In genomic region chr2:163089475-163090123, GRCm38 (mm10) we compare ENCODE assay signal across 11 mouse cellular contexts. TPM values are rescaled to one million over a fixed set of nuclear protein-coding genes. Genes with fewer than 3 reads are reported as not detected.
DNase-seq lines count a peak whose midpoint lies in the region; ATAC-seq and TF ChIP-seq lines count a peak whose summit lies in the region.
"Had no signal": no experiment of that assay in that cellular context is flagged by ENCODE, and none has a peak within 500 bp of the region (broad histone marks: within the 10 kb centered on the region; RNA-seq: fewer than 3 reads in every experiment).

No protein-coding gene starts in this region.

- peak; percentile 67 for TF ChIP-seq POLR2A in ES-Bruce4 (IDR thresholded peaks at IDR 0.05; ENCODE audit: insufficient read depth, low read length)

- WGBS in liver, postnatal 0 days (ENCODE audit: insufficient replicate concordance) = 70% methylated on average over 5 of the region's 5 CpGs

- TF ChIP-seq CTCF in left cerebral cortex, adult 2 months (IDR thresholded peaks at IDR 0.05) = peak; percentile 37
- peak; percentile 75 for TF ChIP-seq CTCF in ES-Bruce4 (IDR thresholded peaks at IDR 0.05; ENCODE audit: low read depth, low read length)
- peak; percentile 66 for TF ChIP-seq CTCF in liver, postnatal 0 days (IDR thresholded peaks at IDR 0.05; ENCODE audit: low read depth)

- H3K9me3 ChIP-seq in ES-Bruce4 (replicated peaks; ENCODE audit: control insufficient read depth, insufficient read depth, low read length, poor library complexity, severe bottlenecking) = no peaks in the 10 kb centered on the region
- no peaks in the 10 kb centered on the region for H3K9me3 ChIP-seq in liver, postnatal 0 days (ENCODE audit: low read length)

- ATAC-seq in liver, postnatal 0 days = 0 out of 2 replicates have a peak, but pooled peaks have one; percentile 23

- no peak for TF ChIP-seq EP300 in ES-Bruce4 (IDR thresholded peaks at IDR 0.05; ENCODE audit: insufficient read depth, low read depth, low read length)
- no peak for TF ChIP-seq EP300 in liver, postnatal 0 days (IDR thresholded peaks at IDR 0.05; ENCODE audit: low read depth)

- DNase-seq in left cerebral cortex, adult 2 months (ENCODE audit: extremely low spot score in 1 of 2, low spot score in 2 of 2) = no peak
- DNase-seq in left cerebral cortex, adult 18-20 months (ENCODE audit: low spot score in 2 of 2) = no peak
- DNase-seq in adrenal gland, adult 8-10 months = peak; percentile 19
- peak; percentile 51 for DNase-seq in liver, postnatal 0 days
- no peak for DNase-seq in cerebellum, postnatal 4 days (ENCODE audit: low spot score in 2 of 2)
- DNase-seq in layer of hippocampus, adult 9-11 months = no peak
- DNase-seq in frontal cortex, postnatal 25 days (ENCODE audit: low spot score in 2 of 2) = no peak
- DNase-seq: cerebellum, adult 9-11 months had no signal

- no peaks in the 10 kb centered on the region for H3K27me3 ChIP-seq in ES-Bruce4 (ENCODE audit: control insufficient read depth, insufficient read depth, low read length, poor library complexity, severe bottlenecking)
- H3K27me3 ChIP-seq in liver, postnatal 0 days (ENCODE audit: insufficient read depth, low read length) = no peaks in the 10 kb centered on the region

- H3K27ac ChIP-seq in left cerebral cortex, adult 2 months = no peak overlapping the region
- peak overlapping the region; percentile 93 for H3K27ac ChIP-seq in ES-Bruce4 (ENCODE audit: insufficient read depth, low read length)
- no peak overlapping the region for H3K27ac ChIP-seq in liver, postnatal 0 days (ENCODE audit: low read depth)

- peak overlapping the region; percentile 86 for H3K9ac ChIP-seq in ES-Bruce4 (ENCODE audit: low read depth, poor library complexity, severe bottlenecking)
- H3K9ac ChIP-seq in liver, postnatal 0 days (replicated peaks) = no peak overlapping the region

- intact Hi-C loops in left cerebral cortex, adult 2 months (cut with DNase I) = no loop called here

- H3K36me3 ChIP-seq in ES-Bruce4 (ENCODE audit: control insufficient read depth, insufficient read depth, low read length, poor library complexity, severe bottlenecking) = peaks cover 15% of the 10 kb centered on the region
- 0 out of 2 replicates have a peak, but pooled peaks cover 2% of the 10 kb centered on the region for H3K36me3 ChIP-seq in liver, postnatal 0 days (replicated peaks; ENCODE audit: insufficient read depth, low read length)

- H3K4me1 ChIP-seq in ES-Bruce4 (ENCODE audit: control insufficient read depth, insufficient read depth, low read length) = no peaks in the 10 kb centered on the region
- H3K4me1 ChIP-seq in liver, postnatal 0 days (ENCODE audit: insufficient read depth) = 0 out of 2 replicates have a peak, but pooled peaks cover under 1% of the 10 kb centered on the region

- H3K4me3 ChIP-seq in left cerebral cortex, adult 2 months = no peak overlapping the region
- peak overlapping the region; percentile 96 for H3K4me3 ChIP-seq in ES-Bruce4 (ENCODE audit: low read depth, low read length)
- H3K4me3 ChIP-seq in liver, postnatal 0 days (ENCODE audit: low read depth, low read length) = no peak overlapping the region

- H3K4me2 ChIP-seq in liver, postnatal 0 days (ENCODE audit: low read depth, low read length) = no peak overlapping the region

RNA-seq across cellular contexts. Expression of gene Gtsf1l, which starts 1.9 kb away (rescaled TPM):
- total RNA-seq in left cerebral cortex, adult 2 months (2021) = not detected
- not detected for total RNA-seq in left cerebral cortex, adult 18-20 months (2021)
- polyA plus RNA-seq in ES-Bruce4 (2011; ENCODE audit: insufficient read depth, insufficient read length, low read depth, missing spikeins) = 34.9 and 36.3 TPM in 2 replicates
- total RNA-seq in adrenal gland, adult 8-10 months (2022) = not detected
- not detected in 2 replicates for polyA plus RNA-seq in liver, postnatal 0 days (2015; fragmentation: Nextera tagmentation; extraction: Ambion mirVana)
- total RNA-seq: gastrocnemius, adult 18-20 months had no signal
- polyA plus RNA-seq: intestine, embryonic 14.5 days had no signal

RNA-seq across cellular contexts. Expression of gene Mybl2, which starts 35.1 kb away (rescaled TPM):
- total RNA-seq in left cerebral cortex, adult 2 months (2021) = 1 to 10 TPM; 1.2 to 2.0 TPM
- 1 to 10 TPM in 1 of 2 experiments, under 1 TPM in 1; 0.59 to 2.2 TPM for total RNA-seq in left cerebral cortex, adult 18-20 months (2021)
- 471 and 519 TPM in 2 replicates for polyA plus RNA-seq in ES-Bruce4 (2011; ENCODE audit: insufficient read depth, insufficient read length, low read depth, missing spikeins)
- 1 to 10 TPM; 1.3 to 5.0 (median 3.2) TPM for total RNA-seq in adrenal gland, adult 8-10 months (2022)
- 23.2 and 24.2 TPM in 2 replicates for polyA plus RNA-seq in liver, postnatal 0 days (2015; fragmentation: Nextera tagmentation; extraction: Ambion mirVana)

Comparison
In these comparisons a context has a peak if more than half of its experiments do, and no peak if none do; other contexts are left out.
1. DNase-seq: peak in adrenal gland, adult 8-10 months (single experiment) and liver, postnatal 0 days (single experiment); none in left cerebral cortex, adult 2 months (0 of 2), left cerebral cortex, adult 18-20 months (0 of 2), cerebellum, postnatal 4 days (0 of 2), layer of hippocampus, adult 9-11 months (single experiment) and frontal cortex, postnatal 25 days (0 of 2).
2. Peak in every context shown above with its lines, with median percentiles within 50 percentile points of each other: CTCF ChIP-seq.